In genomic region chrX:117102359-117102758, GRCm38 (mm10) we compare ENCODE assay signal across 16 mouse cellular contexts.
"Had no signal": no experiment of that assay in that cellular context is flagged by ENCODE, and none has a peak within 500 bp of the region (broad histone marks: within the 10 kb centered on the region; RNA-seq: fewer than 3 reads in every experiment).

No protein-coding gene starts in this region.

- H3K27me3 ChIP-seq: neural tube, embryonic 12.5 days; neural tube, embryonic 13.5 days; neural tube, embryonic 15.5 days; stomach, embryonic 15.5 days had no signal

- H3K36me3 ChIP-seq: neural tube, embryonic 12.5 days; neural tube, embryonic 13.5 days; neural tube, embryonic 15.5 days; stomach, embryonic 15.5 days had no signal

- H3K4me3 ChIP-seq: neural tube, embryonic 12.5 days; neural tube, embryonic 13.5 days; neural tube, embryonic 15.5 days; stomach, embryonic 15.5 days had no signal

- H3K9me3 ChIP-seq: neural tube, embryonic 12.5 days; neural tube, embryonic 13.5 days; neural tube, embryonic 15.5 days; stomach, embryonic 15.5 days had no signal

- DNase-seq: retina, postnatal 1 day; right cerebral cortex, adult 18-20 months; right cerebral cortex, postnatal 14 days; right cerebral cortex, postnatal 25 days; spleen, adult 18-20 months; thymus, adult 18-20 months; thymus, adult 2 months; thymus, postnatal 14 days; thymus, postnatal 25 days; thymus, postnatal 36 days; thymus, postnatal 4 days had no signal

- H3K27ac ChIP-seq: neural tube, embryonic 12.5 days; neural tube, embryonic 13.5 days; neural tube, embryonic 15.5 days; stomach, embryonic 15.5 days; stomach, postnatal 0 days had no signal

- H3K4me1 ChIP-seq: neural tube, embryonic 12.5 days; neural tube, embryonic 13.5 days; neural tube, embryonic 15.5 days; stomach, embryonic 15.5 days had no signal

- H3K9ac ChIP-seq: neural tube, embryonic 12.5 days; neural tube, embryonic 13.5 days; neural tube, embryonic 15.5 days; stomach, embryonic 15.5 days had no signal
